Mouse (Mus musculus): ENCODE data around the gene Ssbp3. TPM values are rescaled to one million over a fixed set of nuclear protein-coding genes. Genes with fewer than 3 reads are reported as not detected.

Ssbp3 gene
- polyA plus RNA-seq, 1 experiment, result 145 TPM

- H3K4me3 ChIP-seq (ENCODE audit: insufficient read depth, low read length), result no peak overlapping the region
- no peak for TF ChIP-seq CTCF (IDR thresholded peaks at IDR 0.05; ENCODE audit: borderline replicate concordance, insufficient read depth, low read length)
- no peak for TF ChIP-seq POLR2A (IDR thresholded peaks at IDR 0.05; ENCODE audit: low read depth, low read length)
- H3K27ac ChIP-seq (ENCODE audit: insufficient read depth, low read length), result no peak overlapping the region
- H3K4me1 ChIP-seq (ENCODE audit: control insufficient read depth, insufficient read depth, low read length), result no peaks in the 10 kb centered on the region
Measured at GRCm38 (mm10) chr4:107098375-107098774, 187.9 kb downstream of the Ssbp3 start.

- TF ChIP-seq CTCF (IDR thresholded peaks at IDR 0.05; ENCODE audit: borderline replicate concordance, insufficient read depth, low read length) (no peak), POLR2A (IDR thresholded peaks at IDR 0.05; ENCODE audit: low read depth, low read length) (no peak)
- Histone ChIP-seq H3K4me1 (ENCODE audit: control insufficient read depth, insufficient read depth, low read length) (no peaks in the 10 kb centered on the region), H3K27ac (ENCODE audit: insufficient read depth, low read length) (no peak overlapping the region), H3K4me3 (ENCODE audit: insufficient read depth, low read length) (no peak overlapping the region)
Measured at GRCm38 (mm10) chr4:107098791-107099525, 188.5 kb downstream of the Ssbp3 start.

Other genes starting within 250 kb of the Ssbp3 start
- 43.5 and 45.1 TPM in 2 replicates for gene Ttc4, start 231.8 kb upstream of the Ssbp3 start, polyA plus RNA-seq (2011; ENCODE audit: insufficient read length, low read depth, missing spikeins)
- gene Mroh7, start 179.8 kb upstream of the Ssbp3 start, polyA plus RNA-seq (2011; ENCODE audit: insufficient read length, low read depth, missing spikeins), result not detected in 2 replicates
- not detected in 2 replicates for gene Fam151a, start 176.8 kb upstream of the Ssbp3 start, polyA plus RNA-seq (2011; ENCODE audit: insufficient read length, low read depth, missing spikeins)
- gene Acot11, start 105.7 kb upstream of the Ssbp3 start, polyA plus RNA-seq (2011; ENCODE audit: insufficient read length, low read depth, missing spikeins), result 3.9 and 4.8 TPM in 2 replicates
- gene Mrpl37, start 156.2 kb downstream of the Ssbp3 start, polyA plus RNA-seq (2011; ENCODE audit: insufficient read length, low read depth, missing spikeins), result 48.4 and 50.6 TPM in 2 replicates
- 5.5 and 6.3 TPM in 2 replicates for gene Cyb5rl, start 156.3 kb downstream of the Ssbp3 start, polyA plus RNA-seq (2011; ENCODE audit: insufficient read length, low read depth, missing spikeins)
- gene Cdcp2, start 186.2 kb downstream of the Ssbp3 start, polyA plus RNA-seq (2011; ENCODE audit: insufficient read length, low read depth, missing spikeins), result not detected in 2 replicates